Mouse (Mus musculus): ENCODE data around the gene Rtn4rl2. TPM values are rescaled to one million over a fixed set of nuclear protein-coding genes. Genes with fewer than 3 reads are reported as not detected.

Rtn4rl2 gene
- not detected for total RNA-seq (2023)

DNA sequence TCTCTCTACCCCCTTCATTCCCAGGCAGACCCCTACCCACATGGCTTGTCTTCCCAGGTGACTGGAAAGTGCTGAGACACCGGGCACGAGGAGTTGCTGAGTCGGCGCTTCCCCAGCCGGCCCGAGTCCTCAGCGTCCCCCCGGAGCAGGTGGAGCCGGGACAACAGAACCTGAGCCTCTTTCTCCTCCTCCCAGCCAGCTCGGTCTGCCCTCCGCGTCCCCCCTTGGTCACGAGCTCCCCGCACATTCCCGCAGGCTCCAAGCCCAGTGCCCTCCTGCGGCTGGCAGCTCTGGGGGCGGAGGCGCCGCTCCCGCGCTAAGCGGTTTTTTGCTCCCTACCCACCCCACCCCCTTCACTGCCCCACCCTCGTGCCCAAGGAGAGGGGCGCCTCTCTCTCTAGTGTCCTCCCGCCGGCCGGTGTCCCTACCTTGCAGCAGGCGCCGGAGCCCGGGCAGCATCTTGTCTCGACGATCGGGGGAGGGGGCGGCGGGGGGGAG is at the start of gene Rtn4rl2:
TSS of gene Rtn4rl2 (minus strand) at position 477 of the 498 bp plus-strand sequence.

DNA sequence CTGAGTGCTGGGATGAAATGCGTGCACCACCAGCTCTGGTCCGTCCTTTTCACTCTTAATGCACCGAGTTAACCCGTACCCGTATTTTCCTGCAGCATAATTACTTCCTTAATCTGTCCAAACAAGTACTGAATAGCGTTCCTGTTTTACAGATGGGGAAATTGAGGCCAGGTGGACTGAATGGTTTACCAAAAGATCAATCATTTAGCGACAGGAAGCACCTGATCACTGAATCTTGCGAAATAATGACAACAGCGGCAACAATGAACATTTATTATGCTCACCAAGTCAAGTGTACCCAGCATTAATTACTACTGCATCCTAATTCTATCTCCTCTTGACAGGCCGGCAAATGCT is 47.9 kb downstream of the Rtn4rl2 start, which contains the start of gene Slc43a1:
TSS of gene Slc43a1 (plus strand) at position 258 of the 357 bp plus-strand sequence.

GRCm38 (mm10) chr2:84826488-84827282 is 59.8 kb downstream of the Rtn4rl2 start, which contains the start of gene Timm10:
Gene Timm10 (plus strand): TSS chr2:84826997.

GRCm38 (mm10) chr2:84822552-84822951 is 64.0 kb downstream of the Rtn4rl2 start, which contains the start of gene Smtnl1:
Gene Smtnl1 (minus strand): TSS chr2:84822652.

Other genes with a start within 250 kb of the Rtn4rl2 start
- gene Ctnnd1, start 235.9 kb downstream of the Rtn4rl2 start, total RNA-seq (2023): 10 to 100 TPM; 63.0 to 73.0 TPM
- under 1 TPM; 0.21 TPM for gene Btbd18, start 227.6 kb downstream of the Rtn4rl2 start, total RNA-seq (2023)
- gene Selenoh, start 215.9 kb downstream of the Rtn4rl2 start, total RNA-seq (2023): 10 to 100 TPM; 22.3 to 23.7 TPM
- gene Gm28635, start 208.7 kb downstream of the Rtn4rl2 start, total RNA-seq (2023): not detected
- 1 to 10 TPM; 8.4 to 8.7 TPM for gene Med19, start 208.3 kb downstream of the Rtn4rl2 start, total RNA-seq (2023)
- gene Tmx2, start 207.6 kb downstream of the Rtn4rl2 start, total RNA-seq (2023): 10 to 100 TPM; 23.2 to 24.2 TPM
- 10 to 100 TPM; 41.6 to 44.0 TPM for gene Zdhhc5, start 171.5 kb downstream of the Rtn4rl2 start, total RNA-seq (2023)
- gene Clp1, start 159.4 kb downstream of the Rtn4rl2 start, total RNA-seq (2023): 10 to 100 TPM; 12.3 to 14.4 TPM
- not detected for gene Ypel4, start 152.7 kb downstream of the Rtn4rl2 start, total RNA-seq (2023)
- not detected for gene Gm19426, start 143.1 kb downstream of the Rtn4rl2 start, total RNA-seq (2023)
- gene Serping1, start 111.3 kb downstream of the Rtn4rl2 start, total RNA-seq (2023): 1 to 10 TPM in 1 of 2 experiments, under 1 TPM in 1; 0.39 to 2.2 TPM
- gene Ube2l6, start 87.9 kb downstream of the Rtn4rl2 start, total RNA-seq (2023): 10 to 100 TPM; 27.3 to 35.8 TPM
- not detected for gene Smtnl1, start 64.1 kb downstream of the Rtn4rl2 start, total RNA-seq (2023)
- gene Timm10, start 59.7 kb downstream of the Rtn4rl2 start, total RNA-seq (2023): 10 to 100 TPM in 1 of 2 experiments, 1 to 10 TPM in 1; 10.0 to 12.7 TPM
- 1 to 10 TPM in 1 of 2 experiments, under 1 TPM in 1; 0.16 to 1.1 TPM for gene Slc43a1, start 47.9 kb downstream of the Rtn4rl2 start, total RNA-seq (2023)
- gene Slc43a3, start 49.9 kb upstream of the Rtn4rl2 start, total RNA-seq (2023): 1 to 10 TPM; 5.6 to 7.0 TPM
- 1 to 10 TPM; 1.0 to 5.5 TPM for gene Prg2, start 93.8 kb upstream of the Rtn4rl2 start, total RNA-seq (2023)
- not detected for gene Prg3, start 101.5 kb upstream of the Rtn4rl2 start, total RNA-seq (2023)
- 10 to 100 TPM; 73.4 to 76.5 TPM for gene Ssrp1, start 150.5 kb upstream of the Rtn4rl2 start, total RNA-seq (2023)
- not detected for gene P2rx3, start 150.8 kb upstream of the Rtn4rl2 start, total RNA-seq (2023)
- gene Tnks1bp1, start 161.3 kb upstream of the Rtn4rl2 start, total RNA-seq (2023): 10 to 100 TPM; 14.2 to 18.6 TPM
- gene Aplnr, start 249.5 kb upstream of the Rtn4rl2 start, total RNA-seq (2023): 1 to 10 TPM; 3.0 to 5.2 TPM